Mouse (Mus musculus) left cerebral cortex, postnatal 10 days (tissue): ENCODE data around the gene Ezh1. TPM values are rescaled to one million over a fixed set of nuclear protein-coding genes. Genes with fewer than 3 reads are reported as not detected.

ENCODE experiments used
- DNase-seq, 2 experiments: peaks; one replicate each; pipeline ENCODE4 v3.0.0; 2021 to 2022; ENCODE audit warnings: low spot score in 2 of 2, mixed read lengths in 1 of 2; ENCODE audit errors: extremely low spot score in 1 of 2
- intact Hi-C: fragments of 180-260 bp; cut with DNase I; formaldehyde crosslinking; loops from one replicate; pipeline ENCODE4 v1.15.1; 2025
- total RNA-seq, 2 experiments: library from RNA; stranded (reverse); gene quantifications; 2 replicates each; pipeline ENCODE4 v1.2.3; 2021

The Ezh1 gene
- 10 to 100 TPM; 26.4 to 28.3 TPM for total RNA-seq

- intact Hi-C loops = no loop called here
- DNase-seq = peak; percentile 82 to 90
These were observed at the start of gene Ezh1 for GRCm38 (mm10) chr11:101226065-101226701. Ezh1 (minus strand) TSS chr11:101226463.

GRCm38 (mm10) chr11:101275309-101275708 is 49.0 kb upstream of the Ezh1 start:
- no peak for DNase-seq
- intact Hi-C loops = no loop called here

- intact Hi-C loops = no loop called here
These were observed 46.2 kb upstream of the Ezh1 start for GRCm38 (mm10) chr11:101272446-101272845.

GRCm38 (mm10) chr11:101269577-101270116 is 43.4 kb upstream of the Ezh1 start:
- intact Hi-C loops = no loop called here
- no peak for DNase-seq

More at GRCm38 (mm10) chr11:101272446-101272845, 46.2 kb upstream of the Ezh1 start:
- no peak for DNase-seq

GRCm38 (mm10) chr11:101265906-101266305 is 39.6 kb upstream of the Ezh1 start:
- intact Hi-C loops = no loop called here
- no peak for DNase-seq

- DNase-seq = peak in 1 of 2 experiments; percentile 35
- intact Hi-C loops = no loop called here
These were observed 38.8 kb upstream of the Ezh1 start for GRCm38 (mm10) chr11:101264954-101265471.

GRCm38 (mm10) chr11:101263989-101264280 is 37.7 kb upstream of the Ezh1 start:
- intact Hi-C loops = no loop called here
- no peak for DNase-seq

GRCm38 (mm10) chr11:101263138-101263988 is 37.1 kb upstream of the Ezh1 start:
- intact Hi-C loops = no loop called here
- DNase-seq = no peak

- DNase-seq = no peak
- intact Hi-C loops = no loop called here
These were observed 36.2 kb upstream of the Ezh1 start for GRCm38 (mm10) chr11:101262272-101262967.

- no peak for DNase-seq
- intact Hi-C loops = no loop called here
These were observed 34.6 kb upstream of the Ezh1 start for GRCm38 (mm10) chr11:101260826-101261380.

GRCm38 (mm10) chr11:101259948-101260825 is 33.9 kb upstream of the Ezh1 start, which contains the start of gene Wnk4:
Wnk4 (plus strand) TSS chr11:101260567.
- DNase-seq = peak in 1 of 2 experiments; percentile 72
- intact Hi-C loops = no loop called here

- DNase-seq = peak in 1 of 2 experiments; percentile 66
- intact Hi-C loops = no loop called here
These were observed 33.0 kb upstream of the Ezh1 start for GRCm38 (mm10) chr11:101259261-101259712.

- no peak for DNase-seq
- intact Hi-C loops = no loop called here
These were observed 29.8 kb upstream of the Ezh1 start for GRCm38 (mm10) chr11:101255826-101256775.

- intact Hi-C loops = no loop called here
- peak; percentile 81 to 91 for DNase-seq
These were observed 27.5 kb upstream of the Ezh1 start, which contains the start of gene Vps25 for GRCm38 (mm10) chr11:101253613-101254389. Vps25 (plus strand) TSS chr11:101253707.

- DNase-seq = no peak
- intact Hi-C loops = no loop called here
These were observed 26.7 kb upstream of the Ezh1 start for GRCm38 (mm10) chr11:101252941-101253340.

- no peak for DNase-seq
- intact Hi-C loops = no loop called here
These were observed 24.8 kb upstream of the Ezh1 start for GRCm38 (mm10) chr11:101251031-101251430.
